Comparison of ENCODE assay signal across 8 mouse cellular contexts in the genomic region with DNA sequence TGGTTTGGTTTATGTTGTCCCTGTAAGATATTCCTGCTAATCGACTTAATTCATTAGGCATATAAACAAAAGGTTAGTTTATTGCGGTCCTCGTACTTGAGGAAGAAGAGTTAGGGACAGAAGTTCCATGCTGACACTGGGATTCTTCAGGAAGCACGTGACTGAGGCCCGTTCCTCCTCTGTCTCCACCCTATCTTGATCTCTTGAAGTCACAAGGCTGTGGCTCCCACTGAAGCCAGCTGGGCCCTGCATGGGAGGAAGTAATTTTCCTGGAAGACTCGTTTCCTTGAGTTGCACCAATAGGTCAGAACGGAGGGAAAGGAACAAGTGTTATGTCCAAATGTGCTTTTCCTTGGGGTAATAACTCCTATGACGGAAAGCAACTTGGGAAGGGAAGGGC. TPM values are rescaled to one million over a fixed set of nuclear protein-coding genes. Genes with fewer than 3 reads are reported as not detected.
DNase-seq lines count a peak whose midpoint lies in the region; ATAC-seq and TF ChIP-seq lines count a peak whose summit lies in the region.

No protein-coding gene starts in this region.

- no peaks in the 10 kb centered on the region for H3K27me3 ChIP-seq in forebrain, embryonic 14.5 days (replicated peaks; ENCODE audit: control insufficient read depth, insufficient read depth, low read length)
- H3K27me3 ChIP-seq in intestine, embryonic 14.5 days (replicated peaks; ENCODE audit: control insufficient read depth, insufficient read depth, low read length), result no peaks in the 10 kb centered on the region
- H3K27me3 ChIP-seq in liver, embryonic 16.5 days (ENCODE audit: control insufficient read depth, insufficient read depth, low read depth, low read length), result no peaks in the 10 kb centered on the region
- no peaks in the 10 kb centered on the region for H3K27me3 ChIP-seq in stomach, embryonic 16.5 days (ENCODE audit: control insufficient read depth, insufficient read depth, low read length)

- peak overlapping the region; percentile 90; the same call in 1 of the 2 replicates for H3K9ac ChIP-seq in forebrain, embryonic 14.5 days (ENCODE audit: low read length)
- no peak overlapping the region for H3K9ac ChIP-seq in intestine, embryonic 14.5 days (ENCODE audit: low read length)
- no peak overlapping the region for H3K9ac ChIP-seq in liver, embryonic 16.5 days (ENCODE audit: low read depth, low read length)
- H3K9ac ChIP-seq in stomach, embryonic 16.5 days (ENCODE audit: low read length), result 0 out of 2 replicates have a peak overlapping the region, but pooled peaks have one; percentile 88

- no peak for TF ChIP-seq CTCF in gastrocnemius, adult 2 months (IDR thresholded peaks at IDR 0.05)

- WGBS in forebrain, embryonic 14.5 days, result 76% methylated on average over 8 of the region's 8 CpGs
- 68% methylated on average over 8 of the region's 8 CpGs for WGBS in intestine, embryonic 14.5 days
- WGBS in liver, embryonic 16.5 days (ENCODE audit: insufficient replicate concordance), result 58% methylated on average over 8 of the region's 8 CpGs
- WGBS in stomach, embryonic 16.5 days, result 58% methylated on average over 8 of the region's 8 CpGs

- peak overlapping the region; percentile 91 for H3K27ac ChIP-seq in gastrocnemius, adult 2 months
- no peak overlapping the region for H3K27ac ChIP-seq in forebrain, embryonic 14.5 days (ENCODE audit: low read depth, low read length)
- H3K27ac ChIP-seq in intestine, embryonic 14.5 days (ENCODE audit: low read depth), result no peak overlapping the region
- H3K27ac ChIP-seq in liver, embryonic 16.5 days (ENCODE audit: low read length), result no peak overlapping the region
- no peak overlapping the region for H3K27ac ChIP-seq in stomach, embryonic 16.5 days (ENCODE audit: low read length)

- peak; percentile 48 for DNase-seq in gastrocnemius, adult 2 months
- no peak for DNase-seq in gastrocnemius, postnatal 4 days (ENCODE audit: low spot score in 2 of 2)
- no peak for DNase-seq in forebrain, embryonic 14.5 days (ENCODE audit: low spot score)
- no peak for DNase-seq in intestine, embryonic 14.5 days (ENCODE audit: low spot score)
- no peak for DNase-seq in Muller cell, postnatal 12 days (ENCODE audit: inconsistent ontology term)

- peak overlapping the region; percentile 80 for H3K4me2 ChIP-seq in forebrain, embryonic 14.5 days (ENCODE audit: low read length)
- peak overlapping the region; percentile 78 for H3K4me2 ChIP-seq in intestine, embryonic 14.5 days (ENCODE audit: low read length)
- peak overlapping the region; percentile 84; the same call in 1 of the 2 replicates for H3K4me2 ChIP-seq in liver, embryonic 16.5 days (ENCODE audit: low read depth, low read length)
- peak overlapping the region; percentile 75 for H3K4me2 ChIP-seq in stomach, embryonic 16.5 days (ENCODE audit: low read depth, low read length)

- no peaks in the 10 kb centered on the region for H3K9me3 ChIP-seq in forebrain, embryonic 14.5 days (replicated peaks; ENCODE audit: control insufficient read depth, low read length)
- no peaks in the 10 kb centered on the region for H3K9me3 ChIP-seq in intestine, embryonic 14.5 days (ENCODE audit: control insufficient read depth, low read length)
- H3K9me3 ChIP-seq in liver, embryonic 16.5 days (replicated peaks; ENCODE audit: control insufficient read depth, low read length), result no peaks in the 10 kb centered on the region
- no peaks in the 10 kb centered on the region for H3K9me3 ChIP-seq in stomach, embryonic 16.5 days (replicated peaks; ENCODE audit: control insufficient read depth, low read length)

- H3K4me1 ChIP-seq in forebrain, embryonic 14.5 days (ENCODE audit: control insufficient read depth, insufficient read depth, low read length), result peaks cover 13% of the 10 kb centered on the region
- peaks cover 6% of the 10 kb centered on the region; the same call in 1 of the 2 replicates for H3K4me1 ChIP-seq in intestine, embryonic 14.5 days (replicated peaks; ENCODE audit: control insufficient read depth, insufficient read depth, low read length)
- H3K4me1 ChIP-seq in liver, embryonic 16.5 days (ENCODE audit: control insufficient read depth, low read depth, low read length), result peaks cover 8% of the 10 kb centered on the region
- peaks cover 13% of the 10 kb centered on the region for H3K4me1 ChIP-seq in stomach, embryonic 16.5 days (ENCODE audit: control insufficient read depth, insufficient read depth, low read length)

- no peak for ATAC-seq in forebrain, embryonic 14.5 days
- no peak for ATAC-seq in intestine, embryonic 14.5 days (replicated peaks; ENCODE audit: low FRiP score, low TSS enrichment, low read depth)
- no peak for ATAC-seq in liver, embryonic 16.5 days (ENCODE audit: low read depth)
- ATAC-seq in stomach, embryonic 16.5 days (ENCODE audit: insufficient read depth, low FRiP score), result no peak
- no peak for ATAC-seq in frontal cortex, adult (ENCODE audit: low TSS enrichment)

- H3K36me3 ChIP-seq in forebrain, embryonic 14.5 days (ENCODE audit: control insufficient read depth, insufficient read depth, low read length), result peaks cover 4% of the 10 kb centered on the region; the same call in 1 of the 2 replicates
- H3K36me3 ChIP-seq in intestine, embryonic 14.5 days (ENCODE audit: control insufficient read depth, insufficient read depth, low read length), result peaks cover 14% of the 10 kb centered on the region; the same call in 1 of the 2 replicates
- no peaks in the 10 kb centered on the region for H3K36me3 ChIP-seq in liver, embryonic 16.5 days (ENCODE audit: control insufficient read depth, insufficient read depth)
- H3K36me3 ChIP-seq in stomach, embryonic 16.5 days (ENCODE audit: control insufficient read depth, insufficient read depth, low read length), result 0 out of 2 replicates have a peak, but pooled peaks cover 3% of the 10 kb centered on the region

- intact Hi-C loops in gastrocnemius, adult 2 months (cut with DNase I), result loop anchor here (2.0 kb wide), 2 partner anchors 37 to 175 kb away; partner anchors contain the start of gene Six4

- H3K4me3 ChIP-seq in gastrocnemius, adult 2 months, result peak overlapping the region; percentile 91
- peak overlapping the region; percentile 73 for H3K4me3 ChIP-seq in forebrain, embryonic 14.5 days (ENCODE audit: low read depth, low read length)
- H3K4me3 ChIP-seq in intestine, embryonic 14.5 days (ENCODE audit: low read depth, low read length), result peak overlapping the region; percentile 85
- no peak overlapping the region for H3K4me3 ChIP-seq in liver, embryonic 16.5 days (ENCODE audit: low read depth, low read length)
- peak overlapping the region; percentile 79; the same call in 1 of the 2 replicates for H3K4me3 ChIP-seq in stomach, embryonic 16.5 days (replicated peaks; ENCODE audit: low read length)

RNA-seq across cellular contexts. Expression of gene Slc38a6, which starts 1.0 kb away (rescaled TPM):
- total RNA-seq in gastrocnemius, adult 2 months (2021), result 1 to 10 TPM; 1.7 to 3.6 TPM
- total RNA-seq in gastrocnemius, postnatal 4 days (2021), result 10 to 100 TPM; 13.9 to 14.8 TPM
- 5.4 and 7.2 TPM in 2 replicates for polyA plus RNA-seq in forebrain, embryonic 14.5 days (2014; fragmentation: Nextera tagmentation; extraction: Ambion mirVana)
- 9.6 and 10.6 TPM in 2 replicates for polyA plus RNA-seq in intestine, embryonic 14.5 days (2014; fragmentation: Nextera tagmentation; extraction: Ambion mirVana)
- 1.3 and 2.5 TPM in 2 replicates for polyA plus RNA-seq in liver, embryonic 16.5 days (2015; fragmentation: Nextera tagmentation; extraction: Ambion mirVana)
- 5.1 and 8.3 TPM in 2 replicates for polyA plus RNA-seq in stomach, embryonic 16.5 days (2015; fragmentation: Nextera tagmentation; extraction: Ambion mirVana)

RNA-seq across cellular contexts. Expression of gene Trmt5, which starts 1.1 kb away (rescaled TPM):
- total RNA-seq in gastrocnemius, adult 2 months (2021), result 1 to 10 TPM; 8.5 to 8.6 TPM
- 10 to 100 TPM; 12.1 to 14.8 TPM for total RNA-seq in gastrocnemius, postnatal 4 days (2021)
- polyA plus RNA-seq in forebrain, embryonic 14.5 days (2014; fragmentation: Nextera tagmentation; extraction: Ambion mirVana), result 14.6 and 14.8 TPM in 2 replicates
- polyA plus RNA-seq in intestine, embryonic 14.5 days (2014; fragmentation: Nextera tagmentation; extraction: Ambion mirVana), result 18.1 and 19.9 TPM in 2 replicates
- 5.1 and 5.7 TPM in 2 replicates for polyA plus RNA-seq in liver, embryonic 16.5 days (2015; fragmentation: Nextera tagmentation; extraction: Ambion mirVana)
- 15.7 TPM in 2 replicates for polyA plus RNA-seq in stomach, embryonic 16.5 days (2015; fragmentation: Nextera tagmentation; extraction: Ambion mirVana)

Comparison
In these comparisons a context has a peak if more than half of its experiments do, and no peak if none do; other contexts are left out.
1. H3K9ac ChIP-seq: peak in forebrain, embryonic 14.5 days (single experiment) and stomach, embryonic 16.5 days (single experiment); none in intestine, embryonic 14.5 days (single experiment) and liver, embryonic 16.5 days (single experiment).
2. Peak in every context shown above with its lines, with median percentiles within 50 percentile points of each other: H3K4me2 ChIP-seq.